Mouse (Mus musculus): ENCODE measurements around the gene Cadm1. TPM values are rescaled to one million over a fixed set of nuclear protein-coding genes. Genes with fewer than 3 reads are reported as not detected.

Gene Cadm1
- total RNA-seq, 2 experiments from 2014 or later = not detected

GRCm38 (mm10) chr9:47652936-47653335 lies 123.0 kb downstream of the Cadm1 start:
- ATAC-seq (replicated peaks; ENCODE audit: poor library complexity, severe bottlenecking) = no peak

GRCm38 (mm10) chr9:47659366-47660090 lies 129.6 kb downstream of the Cadm1 start:
- no peak for ATAC-seq (replicated peaks; ENCODE audit: poor library complexity, severe bottlenecking)

DNA sequence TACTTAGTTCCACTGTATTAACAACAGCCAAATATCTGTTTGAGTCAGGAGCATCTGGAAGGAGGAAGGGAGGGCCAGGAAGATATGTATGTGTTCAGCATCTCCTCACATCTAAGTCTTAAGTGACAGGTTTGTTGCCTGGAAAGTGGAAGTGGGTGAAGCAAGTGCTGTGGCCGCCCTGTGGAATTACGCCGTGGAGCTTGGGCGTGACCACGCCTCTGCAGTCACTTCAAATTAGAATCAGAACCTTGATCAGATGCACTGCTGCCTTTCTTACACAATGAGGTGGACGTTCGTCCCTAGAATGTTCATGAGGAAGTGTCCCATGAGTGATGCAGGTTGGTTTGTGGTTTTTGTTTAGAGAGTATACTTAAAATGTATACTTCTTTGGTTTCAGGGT lies 131.6 kb downstream of the Cadm1 start:
- ATAC-seq (replicated peaks; ENCODE audit: poor library complexity, severe bottlenecking) = no peak; the same call in 1 of the 2 replicates

- ATAC-seq (replicated peaks; ENCODE audit: poor library complexity, severe bottlenecking) = no peak
Measured at GRCm38 (mm10) chr9:47669206-47669605, 139.2 kb downstream of the Cadm1 start.

GRCm38 (mm10) chr9:47671617-47672016 lies 141.6 kb downstream of the Cadm1 start:
- no peak for ATAC-seq (replicated peaks; ENCODE audit: poor library complexity, severe bottlenecking)

DNA sequence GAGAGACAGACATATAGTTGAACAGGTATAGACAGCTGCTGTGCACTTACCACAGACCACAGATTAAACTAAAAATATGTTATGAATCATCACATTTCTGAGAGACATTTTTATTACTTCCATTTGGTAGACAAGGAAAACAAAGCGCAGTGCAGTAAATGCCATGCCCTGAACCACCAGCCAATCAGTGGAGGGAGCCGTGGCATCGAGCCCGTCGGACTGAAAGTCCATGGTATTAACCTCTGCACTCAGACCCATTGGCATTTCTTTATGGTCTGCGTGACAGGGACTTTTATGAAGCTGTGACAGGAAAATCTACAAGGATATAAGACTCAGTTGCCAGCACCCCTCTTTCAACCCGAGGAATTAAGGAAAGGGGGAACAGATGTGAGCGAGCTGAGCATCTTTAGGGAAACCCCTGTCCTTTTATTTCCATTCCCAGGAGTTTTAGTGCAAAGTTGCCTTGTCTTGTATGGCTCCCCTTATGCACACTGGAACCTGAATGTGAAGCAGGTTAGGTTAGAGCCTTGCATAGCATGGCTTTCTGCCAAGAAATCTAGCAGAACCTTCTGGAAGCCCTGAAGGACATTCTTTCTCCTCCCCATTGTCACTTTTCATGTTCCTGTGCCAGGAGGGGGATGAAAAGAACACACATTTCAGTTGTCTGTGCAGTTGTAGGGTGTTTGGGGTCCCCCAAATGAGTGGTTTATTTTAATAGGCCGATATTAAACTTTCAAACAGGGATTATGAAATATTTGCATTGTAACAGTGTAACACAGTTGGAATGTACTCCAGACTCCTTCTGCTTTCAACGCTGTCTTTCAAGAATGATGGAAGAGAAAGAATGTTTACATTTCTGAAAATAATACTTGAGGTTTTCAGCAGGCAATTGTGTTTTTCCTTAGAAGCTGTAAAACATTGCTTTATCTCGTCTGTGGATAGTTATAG lies 145.1 kb downstream of the Cadm1 start:
- ATAC-seq (replicated peaks; ENCODE audit: poor library complexity, severe bottlenecking) = no peak

DNA sequence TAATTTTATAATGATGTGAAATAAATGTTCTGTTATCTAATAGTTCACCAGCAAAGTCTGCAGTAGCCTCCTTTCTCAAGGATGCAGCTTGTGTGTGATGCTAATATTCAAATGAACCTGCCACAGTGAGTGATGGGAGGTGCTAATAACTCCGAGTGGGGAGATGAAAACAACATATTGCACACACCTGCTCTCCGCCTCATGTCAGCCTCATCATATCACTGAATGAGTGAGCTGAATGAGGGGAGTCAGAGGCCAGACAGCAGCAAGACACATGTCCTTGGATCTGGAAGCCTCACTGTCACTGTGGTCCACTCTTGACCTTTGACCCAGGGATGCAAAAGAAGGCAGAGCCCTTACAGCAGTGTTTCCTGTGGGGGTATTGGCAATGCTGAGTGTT lies 156.9 kb downstream of the Cadm1 start:
- ATAC-seq (replicated peaks; ENCODE audit: poor library complexity, severe bottlenecking) = no peak

DNA sequence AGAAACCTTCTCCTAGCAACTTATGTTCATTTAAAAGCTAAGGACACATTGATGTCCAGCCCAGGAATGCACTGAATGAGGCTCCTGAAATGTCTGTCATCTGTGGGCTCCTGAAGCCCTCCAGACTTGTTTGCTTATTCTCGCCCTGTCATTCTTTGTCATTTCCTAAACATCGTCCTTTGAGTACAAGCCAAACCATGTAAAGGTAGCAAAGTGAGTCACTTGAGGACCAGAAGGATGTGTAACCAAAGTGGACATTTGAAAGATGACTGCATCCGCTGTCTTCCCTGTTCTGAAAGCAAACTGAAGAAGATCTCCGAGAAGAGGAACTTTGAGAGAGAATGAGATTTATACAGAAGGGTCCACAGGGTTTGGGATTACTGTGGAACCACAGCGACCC lies 157.6 kb downstream of the Cadm1 start:
- ATAC-seq (replicated peaks; ENCODE audit: poor library complexity, severe bottlenecking) = no peak

GRCm38 (mm10) chr9:47688297-47688696 lies 158.3 kb downstream of the Cadm1 start:
- no peak for ATAC-seq (replicated peaks; ENCODE audit: poor library complexity, severe bottlenecking)

- no peak for ATAC-seq (replicated peaks; ENCODE audit: poor library complexity, severe bottlenecking)
Measured at GRCm38 (mm10) chr9:47692911-47693310, 162.9 kb downstream of the Cadm1 start.

- peak; percentile 44; the same call in 1 of the 2 replicates for ATAC-seq (replicated peaks; ENCODE audit: poor library complexity, severe bottlenecking)
Measured at GRCm38 (mm10) chr9:47699026-47699425, 169.1 kb downstream of the Cadm1 start.

- ATAC-seq (replicated peaks; ENCODE audit: poor library complexity, severe bottlenecking) = no peak
Measured at GRCm38 (mm10) chr9:47700021-47700420, 170.0 kb downstream of the Cadm1 start.

DNA sequence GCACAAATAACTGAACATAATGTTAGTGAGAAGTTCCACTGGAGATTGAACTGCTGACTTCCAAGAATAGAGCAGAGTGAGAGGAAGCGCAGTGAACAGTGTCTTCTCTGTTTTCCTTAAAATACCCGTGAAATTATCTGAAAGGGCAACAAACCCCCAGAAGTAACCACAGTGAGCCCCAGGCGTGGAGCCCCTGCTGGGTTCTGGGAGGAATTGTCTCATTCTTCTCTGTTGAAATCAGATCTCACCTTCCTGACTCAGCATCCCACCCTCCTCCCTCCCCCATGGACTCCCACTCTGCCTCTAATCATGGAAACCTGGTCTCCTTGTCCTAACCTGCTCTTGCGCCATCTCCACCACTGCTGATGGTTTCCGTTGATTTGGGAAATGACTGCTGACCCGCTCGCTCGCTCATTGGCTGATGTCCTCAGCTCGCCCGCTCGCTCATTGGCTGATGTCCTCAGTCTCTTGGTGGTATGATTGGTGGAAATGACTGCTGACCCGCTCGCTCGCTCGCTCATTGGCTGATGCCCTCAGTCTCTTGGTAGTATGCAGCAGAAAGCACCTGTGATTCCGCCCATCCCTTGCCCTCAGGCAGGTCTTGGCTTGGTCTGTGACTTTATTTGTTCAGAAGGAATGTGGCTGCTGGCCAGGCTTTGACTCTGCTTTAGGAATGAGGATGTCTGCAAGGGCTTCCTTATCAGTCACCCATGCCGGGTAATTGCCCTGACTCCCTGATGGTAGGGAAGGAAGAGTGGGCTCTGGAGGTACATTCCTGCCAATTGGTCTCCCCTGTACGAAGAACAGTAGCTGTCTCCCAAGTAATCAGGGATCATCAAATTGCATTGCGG lies 173.3 kb downstream of the Cadm1 start:
- ATAC-seq (replicated peaks; ENCODE audit: poor library complexity, severe bottlenecking) = no peak

- ATAC-seq (replicated peaks; ENCODE audit: poor library complexity, severe bottlenecking) = no peak
Measured at GRCm38 (mm10) chr9:47706341-47706740, 176.4 kb downstream of the Cadm1 start.

DNA sequence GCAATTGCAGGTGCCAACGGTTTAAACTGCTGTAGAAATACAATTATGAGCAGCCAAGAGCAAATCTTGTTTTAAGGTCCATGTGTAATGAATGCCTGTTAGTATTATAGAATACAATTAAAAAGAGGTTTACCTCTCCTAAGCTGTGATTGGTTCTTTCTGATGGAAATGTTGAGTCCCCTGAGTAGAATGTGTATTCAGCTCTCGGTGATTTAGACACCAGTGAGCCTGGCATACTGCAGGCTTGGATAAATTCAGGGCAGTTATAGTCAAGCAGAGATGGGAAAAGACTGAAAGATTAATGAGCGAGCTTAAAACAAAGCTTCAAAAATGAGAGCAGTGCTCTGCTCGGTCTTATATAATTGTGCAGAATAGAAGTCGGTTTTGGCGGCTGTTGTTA lies 177.4 kb downstream of the Cadm1 start:
- ATAC-seq (replicated peaks; ENCODE audit: poor library complexity, severe bottlenecking) = no peak

DNA sequence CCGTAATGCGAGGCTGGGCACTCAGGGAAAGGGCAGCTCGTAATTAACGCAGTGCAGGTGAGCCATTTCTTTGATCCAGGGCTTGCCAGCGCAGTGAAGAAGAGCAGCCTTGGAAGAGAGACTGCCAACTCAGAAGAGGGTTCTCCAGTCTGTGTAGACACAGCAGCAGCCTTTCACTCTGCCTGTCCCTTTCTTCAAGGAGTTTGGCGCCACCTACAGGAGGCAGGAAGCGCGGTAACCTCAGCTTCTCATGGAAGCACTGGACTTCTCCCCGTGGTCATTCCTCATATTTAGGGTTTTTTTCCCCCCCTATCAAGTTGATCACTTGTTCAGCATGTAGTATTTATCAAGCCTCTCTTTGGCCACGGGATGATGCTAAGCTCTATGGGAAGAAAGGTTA lies 178.3 kb downstream of the Cadm1 start:
- peak; percentile 69 for ATAC-seq (replicated peaks; ENCODE audit: poor library complexity, severe bottlenecking)

DNA sequence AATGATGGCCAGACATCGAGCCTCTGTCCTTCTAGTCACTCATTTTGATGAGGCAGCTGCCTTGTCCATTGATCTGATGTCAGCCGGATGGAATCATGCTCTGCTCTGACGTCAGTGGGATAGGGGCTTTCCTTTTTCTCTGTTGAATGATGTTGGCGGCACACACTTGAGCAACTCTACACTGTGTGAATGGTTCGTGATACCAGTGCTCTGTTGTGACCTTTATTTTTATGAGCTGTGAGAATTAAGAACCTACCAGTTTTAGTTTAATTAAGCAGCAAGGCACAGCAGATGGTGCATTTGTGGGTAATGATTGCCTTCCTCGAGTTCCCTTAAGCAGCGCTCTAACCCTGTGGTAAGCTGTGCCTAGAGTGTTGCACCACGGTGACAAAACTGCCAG lies 181.0 kb downstream of the Cadm1 start:
- no peak for ATAC-seq (replicated peaks; ENCODE audit: poor library complexity, severe bottlenecking)

GRCm38 (mm10) chr9:47714541-47714940 lies 184.6 kb downstream of the Cadm1 start:
- ATAC-seq (replicated peaks; ENCODE audit: poor library complexity, severe bottlenecking) = no peak

- ATAC-seq (replicated peaks; ENCODE audit: poor library complexity, severe bottlenecking) = no peak
Measured at GRCm38 (mm10) chr9:47715415-47715814, 185.4 kb downstream of the Cadm1 start.

DNA sequence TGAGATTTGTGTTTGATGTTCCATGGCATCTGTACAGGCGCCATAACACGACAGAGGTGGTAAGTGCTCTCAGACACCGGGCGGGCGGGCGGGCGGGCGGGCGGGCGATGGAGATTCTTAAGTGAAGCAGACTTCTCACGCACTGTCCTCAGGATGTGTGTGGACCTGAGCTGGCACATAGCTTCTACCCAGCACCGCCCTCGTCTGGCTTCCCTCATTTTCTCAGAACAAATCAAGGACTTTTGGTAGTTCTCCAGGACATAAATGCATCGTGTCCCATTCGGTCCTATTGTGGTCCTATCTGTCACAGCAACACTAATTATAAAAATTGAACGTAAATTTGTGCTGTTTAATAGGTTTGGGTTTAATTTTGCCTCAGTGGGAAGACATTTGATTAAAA lies 186.9 kb downstream of the Cadm1 start:
- no peak for ATAC-seq (replicated peaks; ENCODE audit: poor library complexity, severe bottlenecking)

DNA sequence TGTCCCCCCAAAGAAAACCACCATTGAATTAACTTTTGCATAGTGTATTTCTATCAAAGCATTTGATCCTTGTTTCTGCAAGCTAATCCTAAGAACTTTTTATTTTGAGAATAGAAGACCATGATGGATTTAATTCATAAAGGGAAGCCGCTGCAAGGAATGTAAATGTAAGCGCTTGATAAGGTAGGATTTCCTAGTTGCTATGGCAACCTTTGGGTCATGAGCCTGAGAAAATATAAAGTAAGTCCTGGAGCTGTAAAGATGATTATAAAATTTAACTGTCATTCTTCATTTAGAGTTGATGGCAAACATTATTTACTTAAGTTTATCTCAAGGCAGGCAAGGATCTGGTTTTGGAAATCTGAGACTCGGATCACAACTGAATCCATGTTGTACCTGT lies 197.6 kb downstream of the Cadm1 start:
- no peak for ATAC-seq (replicated peaks; ENCODE audit: poor library complexity, severe bottlenecking)
